Mouse (Mus musculus) E14TG2a.4 (cell line): ENCODE data around the gene Rcl1.

Experiments
- CTCF ChIP-seq: conservative IDR thresholded peaks from 2 replicates; pipeline ENCODE4 v1.5.1; 2014; ENCODE audit warnings: low read length
- NANOG ChIP-seq: IDR thresholded peaks from 2 replicates; pipeline ENCODE4 v1.6.1; 2014; ENCODE audit warnings: borderline replicate concordance, low read length, mixed read lengths
- POU5F1 ChIP-seq: IDR thresholded peaks from 2 replicates; pipeline ENCODE4 v1.6.1; 2014; ENCODE audit warnings: low read length, borderline replicate concordance

- TF ChIP-seq CTCF (no peak), POU5F1 (no peak), NANOG (no peak)
Measured at GRCm38 (mm10) chr19:29139699-29140456, 38.7 kb downstream of the Rcl1 start.
